Mouse (Mus musculus) small intestine, adult 2 months (tissue): ENCODE measurements around the gene Palm3. TPM values are rescaled to one million over a fixed set of nuclear protein-coding genes. Genes with fewer than 3 reads are reported as not detected.

Experiments
- H3K27ac ChIP-seq: fragments of 200-500 bp; 2 replicates; pipeline ENCODE4 v1.5.1; 2012; ENCODE audit warnings: low read depth, low read length, control low read depth, inconsistent platforms; ENCODE audit not compliant: insufficient read depth
- H3K27me3 ChIP-seq: fragments of 200-500 bp; 2 replicates; pipeline ENCODE4 v1.6.1; 2012; ENCODE audit warnings: mild to moderate bottlenecking, moderate library complexity, low read length, inconsistent platforms; ENCODE audit not compliant: control insufficient read depth, insufficient read depth
- H3K36me3 ChIP-seq: fragments of 200-500 bp; 2 replicates; pipeline ENCODE4 v1.6.1; 2012; ENCODE audit warnings: mild to moderate bottlenecking, low read length, control low read depth, inconsistent platforms; ENCODE audit not compliant: control insufficient read depth, insufficient read depth
- H3K4me1 ChIP-seq: fragments of 200-500 bp; 2 replicates; pipeline ENCODE4 v1.6.1; 2012; ENCODE audit warnings: low read length, inconsistent platforms, mixed read lengths; ENCODE audit not compliant: control insufficient read depth, insufficient read depth, insufficient read length
- H3K4me3 ChIP-seq: fragments of 200-500 bp; 2 replicates; pipeline ENCODE4 v1.5.1; 2012; ENCODE audit warnings: low read depth, mild to moderate bottlenecking, control low read depth, inconsistent platforms, low read length, moderate library complexity
- CTCF ChIP-seq: fragments of 200-500 bp; IDR thresholded peaks from 2 replicates; pipeline ENCODE4 v1.5.1; 2012; ENCODE audit warnings: low read depth, mild to moderate bottlenecking, control low read depth, inconsistent platforms, low read length, moderate library complexity, mixed read lengths; ENCODE audit not compliant: insufficient replicate concordance, insufficient read length; ENCODE audit errors: extremely low read depth
- POLR2A ChIP-seq: fragments of 200-500 bp; IDR thresholded peaks from 2 replicates; pipeline ENCODE4 v1.6.1; 2012; ENCODE audit warnings: low read depth, mild to moderate bottlenecking, control low read depth, inconsistent platforms, low read length, moderate library complexity
- WGBS: fragments of 180-500 bp; shearing (Covaris S2); methylation state at CpG from one replicate; pipeline ENCODE4 v1.1.7; 2018; 5-methylcytosine and 5-hydroxymethylcytosine counted together
- polyA plus RNA-seq: library from polyadenylated mRNA; depleted of rRNA; stranded (reverse); fragments of >200 nt; gene quantifications from 2 replicates; pipeline ENCODE4 v1.2.3, GENCODE M21; 2012; rRNA removed

Palm3 gene
- polyA plus RNA-seq, result 0.11 and 0.15 TPM in 2 replicates

DNA sequence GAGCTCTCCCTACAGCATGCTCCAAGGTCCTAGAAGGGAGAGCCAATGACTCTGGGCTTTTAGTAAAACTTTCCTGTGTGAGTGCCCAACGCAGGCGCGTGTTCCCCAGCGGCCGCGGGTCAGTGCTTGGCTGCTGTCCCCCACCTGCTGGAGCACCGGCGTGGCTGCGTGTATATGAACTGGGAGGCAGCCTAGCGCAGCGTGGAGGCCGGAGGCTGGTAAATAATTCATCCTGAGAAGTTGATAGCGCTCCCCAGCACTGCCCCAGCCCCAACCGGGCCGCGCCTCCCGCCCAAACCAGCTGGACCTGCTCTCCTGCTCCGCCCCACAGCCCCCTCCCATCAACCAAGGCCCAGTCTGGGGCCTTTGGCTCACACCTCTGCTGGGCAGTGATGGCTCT lies at the start of gene Palm3:
TSS of gene Palm3 (plus strand) at position 376 of the 400 bp plus-strand sequence.
- TF ChIP-seq CTCF, result no peak
- no peak for TF ChIP-seq POLR2A
- peaks cover 9% of the 10 kb centered on the region for H3K4me1 ChIP-seq
- H3K4me3 ChIP-seq, result no peak within 1 kb of the TSS
- H3K36me3 ChIP-seq, result no peaks in the 10 kb centered on the region
- peaks cover 10% of the 10 kb centered on the region for H3K27me3 ChIP-seq
- H3K27ac ChIP-seq, result no peak within 1 kb of the TSS
- WGBS, result 19% methylated on average over 18 of the region's 18 CpGs

DNA sequence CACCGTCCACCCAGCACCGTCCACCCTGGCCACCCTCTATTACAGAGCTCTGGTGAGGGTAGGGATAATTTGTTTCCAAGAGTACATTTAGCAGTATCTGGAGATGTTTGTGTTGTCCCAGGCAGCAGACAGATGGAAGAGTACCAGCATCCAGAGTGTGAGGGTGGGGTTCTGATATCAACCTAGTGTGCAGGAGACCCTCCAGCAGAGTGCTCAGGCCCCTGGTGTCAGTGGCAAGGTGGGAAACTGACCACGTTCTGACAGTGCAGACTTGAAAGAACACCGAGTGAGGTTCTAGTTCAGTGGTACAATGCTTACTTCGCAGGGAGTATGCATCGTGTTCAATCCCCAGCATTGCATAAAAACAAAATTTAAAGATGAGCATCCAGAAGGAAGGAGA lies 49.6 kb upstream of the Palm3 start:
- TF ChIP-seq CTCF (no peak), POLR2A (no peak)
- 73% methylated on average over 6 of the region's 6 CpGs for whole genome bisulfite sequencing
- Histone ChIP-seq H3K36me3 (0 out of 2 replicates have a peak, but pooled peaks cover 1% of the 10 kb centered on the region), H3K4me1 (0 out of 2 replicates have a peak, but pooled peaks cover 9% of the 10 kb centered on the region), H3K27ac (peak overlapping the region; percentile 62), H3K27me3 (no peaks in the 10 kb centered on the region), H3K4me3 (no peak overlapping the region)

DNA sequence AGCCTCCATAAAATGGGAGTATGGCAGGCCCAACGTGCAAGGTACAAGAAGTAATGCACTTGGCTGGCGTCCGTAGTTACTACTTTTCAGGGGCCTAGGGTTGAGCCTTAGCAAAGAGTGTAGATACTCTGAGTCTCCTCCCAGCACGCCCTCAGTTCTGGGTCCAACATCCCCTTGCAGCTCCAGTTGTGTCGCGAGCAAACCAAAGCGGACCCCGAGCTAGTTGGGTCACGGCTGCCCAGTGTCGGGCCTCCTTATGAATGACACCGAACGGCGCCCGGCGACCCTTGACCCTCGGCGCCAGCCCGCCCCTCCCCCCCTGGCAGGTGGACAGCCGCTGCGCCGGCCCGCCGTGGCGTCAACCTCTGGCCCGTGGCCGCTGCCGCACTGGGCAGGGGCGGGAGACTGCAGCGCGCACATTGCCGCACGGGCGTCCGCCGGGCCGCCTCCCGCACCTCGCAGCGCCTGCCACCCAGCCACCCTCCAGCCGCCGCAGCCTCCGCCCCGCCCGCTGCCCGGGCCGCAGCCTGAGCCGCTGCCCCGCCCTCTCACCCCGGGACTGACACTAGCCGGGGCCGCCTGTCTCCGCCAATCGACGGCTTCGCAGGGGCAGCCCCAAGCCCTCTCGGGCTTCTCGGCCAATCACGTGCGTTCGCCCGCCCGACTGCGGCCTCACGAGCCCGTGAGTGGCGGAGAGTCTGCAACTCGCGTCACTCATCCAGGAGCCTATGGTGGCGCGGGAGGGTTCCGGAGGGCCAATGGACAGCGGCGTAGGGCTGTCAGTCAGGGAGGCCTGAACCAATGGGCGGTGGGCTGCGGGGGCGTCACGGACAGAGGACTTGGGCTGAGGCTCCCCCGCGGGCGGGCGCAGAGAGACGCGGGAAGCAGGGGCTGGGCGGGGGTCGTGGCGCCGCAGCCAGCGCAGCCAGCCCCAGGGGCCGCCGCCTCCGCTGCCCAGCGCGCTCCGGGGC lies 48.8 kb upstream of the Palm3 start, which contains the start of gene Prkaca:
TSS of gene Prkaca (plus strand) at position 844 of the 971 bp plus-strand sequence.
- peak within 1 kb of the TSS; percentile 95 for H3K4me3 ChIP-seq
- peak within 1 kb of the TSS; percentile 62 for H3K27ac ChIP-seq
- TF ChIP-seq POLR2A, result 0 out of 2 replicates have a peak, but pooled peaks have one; percentile 58
- TF ChIP-seq CTCF, result no peak
- peaks cover 12% of the 10 kb centered on the region; the same call in 1 of the 2 replicates for H3K4me1 ChIP-seq
- 1% methylated on average over 93 of the region's 94 CpGs for WGBS
- H3K36me3 ChIP-seq, result no peaks in the 10 kb centered on the region
- H3K27me3 ChIP-seq, result no peaks in the 10 kb centered on the region

DNA sequence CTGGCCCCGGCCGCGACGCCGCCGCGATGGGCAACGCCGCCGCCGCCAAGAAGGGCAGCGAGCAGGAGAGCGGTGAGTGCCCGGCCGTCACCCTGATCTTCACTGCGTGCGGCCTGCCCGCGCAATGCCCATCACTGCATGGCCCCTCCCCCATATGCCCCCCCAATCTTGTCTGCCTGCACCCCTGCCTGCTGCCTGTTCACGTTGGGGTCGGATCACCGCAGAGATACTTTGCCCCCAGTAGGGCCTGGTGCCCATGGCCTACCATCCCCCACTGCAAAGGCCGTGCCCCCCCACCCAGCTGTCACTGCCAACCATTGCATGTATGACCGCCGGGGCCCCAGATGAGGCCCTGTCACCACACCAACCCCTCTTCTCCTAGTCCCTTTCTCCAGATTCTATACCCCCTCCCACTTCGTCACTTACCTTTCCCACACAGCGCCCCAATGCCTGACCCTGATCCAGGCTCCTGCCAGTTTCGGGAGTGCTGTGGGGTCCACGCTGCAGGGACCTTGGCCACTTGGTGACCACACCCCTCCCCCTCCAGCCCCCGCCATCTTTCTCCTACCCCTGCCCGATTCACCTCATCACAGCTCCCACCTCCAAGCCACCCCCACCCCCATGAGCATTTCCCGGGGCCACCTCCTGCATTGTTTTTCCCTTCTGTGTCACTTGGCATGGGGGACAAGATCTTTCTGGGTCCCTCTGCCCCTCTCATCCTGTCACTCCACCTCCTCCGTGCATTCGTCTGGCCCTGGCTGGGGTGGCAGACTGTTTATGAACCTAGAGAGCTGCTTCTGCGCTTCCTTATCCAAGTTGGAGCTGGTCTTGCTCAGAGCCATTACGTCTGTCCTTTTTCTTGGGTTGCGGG lies 47.9 kb upstream of the Palm3 start:
- no peaks in the 10 kb centered on the region for H3K27me3 ChIP-seq
- H3K36me3 ChIP-seq, result no peaks in the 10 kb centered on the region
- no peak overlapping the region for H3K27ac ChIP-seq

DNA sequence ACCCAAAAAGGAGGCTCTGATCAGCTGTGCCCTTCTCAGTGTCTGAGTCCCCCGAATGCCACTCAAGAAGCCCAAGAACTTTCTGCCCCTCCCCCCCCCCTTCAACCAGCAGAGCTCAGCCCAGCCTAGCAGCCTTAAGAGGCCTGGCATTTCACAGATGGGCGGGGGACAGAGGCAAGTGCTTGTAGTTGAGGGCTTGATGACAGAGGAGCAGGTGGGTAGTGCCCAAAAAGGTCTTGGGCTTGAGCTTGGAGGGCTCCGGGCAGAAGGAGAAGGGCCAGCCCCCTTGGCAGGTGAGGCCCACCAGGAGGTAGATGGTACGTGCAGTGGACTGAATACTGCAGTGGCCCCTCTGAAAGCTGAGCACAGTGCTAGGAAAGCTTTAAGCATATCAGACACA lies 46.8 kb upstream of the Palm3 start:
- no peaks in the 10 kb centered on the region for H3K36me3 ChIP-seq
- no peaks in the 10 kb centered on the region for H3K27me3 ChIP-seq
- TF ChIP-seq CTCF, result no peak
- no peak for TF ChIP-seq POLR2A
- 86% methylated on average over 4 of the region's 4 CpGs for WGBS
- peaks cover 15% of the 10 kb centered on the region; the same call in 1 of the 2 replicates for H3K4me1 ChIP-seq
- H3K27ac ChIP-seq, result no peak overlapping the region
- H3K4me3 ChIP-seq, result no peak overlapping the region

More for the DNA sequence above, 47.9 kb upstream of the Palm3 start:
- TF ChIP-seq POLR2A (no peak), CTCF (no peak)
- peaks cover 15% of the 10 kb centered on the region; the same call in 1 of the 2 replicates for H3K4me1 ChIP-seq
- peak overlapping the region; percentile 95 for H3K4me3 ChIP-seq
- 8% methylated on average over 37 of the region's 37 CpGs for WGBS

DNA sequence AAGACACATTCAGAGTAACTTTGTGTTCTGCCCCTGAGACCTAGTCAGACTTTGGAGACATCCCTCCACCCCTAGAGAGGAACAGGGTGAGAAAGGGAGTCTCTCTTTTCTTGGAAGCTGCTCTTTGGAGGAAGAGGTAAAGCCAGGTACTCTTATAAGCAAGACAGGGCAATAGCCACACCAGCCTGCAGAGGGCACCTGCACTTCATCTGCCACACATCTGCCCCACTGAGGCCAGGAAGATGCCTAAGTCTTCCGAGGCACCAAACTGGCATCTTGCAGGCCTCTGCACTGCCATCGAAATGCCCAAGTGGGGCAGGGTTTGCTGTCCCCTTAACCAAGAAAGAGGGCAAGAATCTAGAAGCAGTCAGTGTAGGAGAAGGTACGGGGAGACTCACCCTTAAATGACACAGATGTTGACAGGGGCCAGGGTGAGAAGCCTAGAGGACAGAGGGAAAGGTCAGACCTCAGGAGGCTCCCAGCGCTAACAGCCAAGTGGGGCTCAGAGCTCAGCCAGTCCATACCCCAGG lies 45.1 kb upstream of the Palm3 start:
- WGBS, result 72% methylated on average over 4 of the region's 4 CpGs
- H3K27me3 ChIP-seq, result no peaks in the 10 kb centered on the region
- H3K27ac ChIP-seq, result no peak overlapping the region
- TF ChIP-seq POLR2A (no peak), CTCF (peak; percentile 45; the same call in 1 of the 2 replicates)
- no peak overlapping the region for H3K4me3 ChIP-seq
- H3K36me3 ChIP-seq, result peaks cover 6% of the 10 kb centered on the region; the same call in 1 of the 2 replicates
- peaks cover 15% of the 10 kb centered on the region; the same call in 1 of the 2 replicates for H3K4me1 ChIP-seq
